Mouse (Mus musculus) forebrain, embryonic 11.5 days (tissue): ENCODE data around the gene Doc2a. TPM values are rescaled to one million over a fixed set of nuclear protein-coding genes. Genes with fewer than 3 reads are reported as not detected.

Source experiments
- ATAC-seq: fragments of 200-750 bp; cut with Nextera tagmentation; replicated peaks from 2 replicates; pipeline ENCODE4 v1.8.0; 2017; ENCODE audit warnings: moderate TSS enrichment; ENCODE audit not compliant: low FRiP score
- DNase-seq: peaks from one replicate; pipeline ENCODE4 v3.0.0-alpha.2; 2017; ENCODE audit warnings: low spot score
- H3K27ac ChIP-seq: fragments of 300-500 bp; sonication (generic); 2 replicates; pipeline ENCODE4 v1.5.1; 2014; ENCODE audit warnings: low read depth, low read length
- H3K27me3 ChIP-seq: fragments of 300-500 bp; sonication (generic); 2 replicates; pipeline ENCODE4 v1.6.1; 2014; ENCODE audit warnings: mild to moderate bottlenecking, low read length, mixed read lengths; ENCODE audit not compliant: control insufficient read depth, insufficient read depth
- H3K36me3 ChIP-seq: fragments of 300-500 bp; sonication (generic); 2 replicates; pipeline ENCODE4 v1.6.1; 2014; ENCODE audit warnings: mild to moderate bottlenecking, low read length, moderate library complexity, mixed read lengths; ENCODE audit not compliant: control insufficient read depth, insufficient read depth
- H3K4me1 ChIP-seq: fragments of 300-500 bp; sonication (generic); replicated peaks from 2 replicates; pipeline ENCODE4 v1.6.1; 2014; ENCODE audit warnings: low read length, mixed read lengths; ENCODE audit not compliant: control insufficient read depth, insufficient read depth
- H3K4me2 ChIP-seq: fragments of 300-500 bp; sonication (generic); 2 replicates; pipeline ENCODE4 v1.6.1; 2014; ENCODE audit warnings: low read depth, mild to moderate bottlenecking, low read length, moderate library complexity, mixed read lengths; ENCODE audit not compliant: severe bottlenecking
- H3K4me3 ChIP-seq: fragments of 300-500 bp; sonication (generic); 2 replicates; pipeline ENCODE4 v1.5.1; 2014; ENCODE audit warnings: low read depth, low read length
- H3K9ac ChIP-seq: fragments of 300-500 bp; sonication (generic); 2 replicates; pipeline ENCODE4 v1.6.1; 2014; ENCODE audit warnings: low read length
- H3K9me3 ChIP-seq: fragments of 300-500 bp; sonication (generic); 2 replicates; pipeline ENCODE4 v1.6.1; 2016; ENCODE audit warnings: low read length, mixed read lengths; ENCODE audit not compliant: control insufficient read depth
- WGBS: fragments of 180-500 bp; shearing (Covaris S2); extraction: QIAGEN DNeasy Blood & Tissue Kit; methylation state at CpG from one replicate; pipeline ENCODE4 v1.1.7; 2014; 5-methylcytosine and 5-hydroxymethylcytosine counted together
- polyA plus RNA-seq: library from polyadenylated mRNA; unstranded; fragments of >200 nt; fragmentation: Nextera tagmentation; extraction: Ambion mirVana; gene quantifications from 2 replicates; pipeline ENCODE4 v1.2.1, GENCODE M21; 2014

The Doc2a gene
- polyA plus RNA-seq, 1 experiment from 2014 or later = 11.2 TPM

GRCm38 (mm10) chr7:126851192-126851591, 4.0 kb downstream of the Doc2a start:
- ATAC-seq (no peak), DNase-seq (no peak)
- H3K4me1 ChIP-seq = peaks cover 16% of the 10 kb centered on the region
- peaks cover 7% of the 10 kb centered on the region; the same call in 1 of the 2 replicates for H3K27me3 ChIP-seq
- H3K9me3 ChIP-seq = no peaks in the 10 kb centered on the region
- no peak overlapping the region for H3K4me3 ChIP-seq
- H3K27ac ChIP-seq = no peak overlapping the region
- H3K36me3 ChIP-seq = peaks cover 5% of the 10 kb centered on the region
- WGBS = 27% methylated on average over 12 of the region's 12 CpGs
- no peak overlapping the region for H3K4me2 ChIP-seq
- H3K9ac ChIP-seq = peak overlapping the region; percentile 27; the same call in 1 of the 2 replicates

DNA sequence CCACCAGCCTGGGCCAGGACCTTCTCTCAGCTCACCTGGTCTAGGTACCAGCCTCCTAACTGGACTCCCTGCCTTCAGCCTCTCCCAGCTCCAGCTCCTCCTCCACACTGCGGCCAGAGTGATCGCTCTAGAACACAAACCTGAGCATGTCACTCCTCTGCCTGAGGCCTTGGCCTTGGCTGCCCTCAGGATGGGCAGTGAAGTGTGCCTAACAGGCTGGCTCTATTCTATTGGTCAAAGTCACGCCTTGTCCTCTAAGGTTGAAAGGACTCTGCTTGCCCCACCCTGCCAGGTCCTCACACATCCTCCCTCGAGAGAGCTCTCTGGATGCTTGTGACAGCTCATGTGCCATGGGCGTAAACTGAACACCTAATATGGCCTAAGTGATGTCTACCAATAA, 6.2 kb downstream of the Doc2a start:
- Histone ChIP-seq H3K9ac (no peak overlapping the region), H3K4me2 (no peak overlapping the region), H3K4me3 (no peak overlapping the region), H3K4me1 (peaks cover 10% of the 10 kb centered on the region; the same call in 1 of the 2 replicates), H3K36me3 (peaks cover 8% of the 10 kb centered on the region), H3K27ac (no peak overlapping the region), H3K27me3 (peaks cover 6% of the 10 kb centered on the region; the same call in 1 of the 2 replicates), H3K9me3 (no peaks in the 10 kb centered on the region)
- no peak for ATAC-seq
- 79% methylated on average over 5 of the region's 5 CpGs for WGBS
- DNase-seq = no peak

DNA sequence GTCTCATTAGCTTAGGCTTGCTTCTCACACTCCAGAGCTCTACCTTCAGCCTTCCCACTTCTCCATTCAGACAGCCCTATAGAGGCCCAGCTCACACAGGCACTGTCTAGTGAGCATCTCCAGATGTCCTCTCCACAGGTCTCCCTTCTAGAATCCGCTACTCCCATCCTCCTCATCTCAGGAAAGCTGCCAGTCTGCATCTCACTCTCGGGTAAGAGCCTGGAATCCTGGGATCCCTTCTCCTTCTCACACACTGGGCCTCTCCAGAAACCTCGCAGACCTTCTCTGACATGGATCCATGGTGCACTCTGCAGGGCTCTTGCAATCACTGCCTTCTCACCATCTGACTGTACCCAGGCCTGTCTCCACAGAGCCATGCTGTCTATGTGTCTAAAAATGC, 8.4 kb downstream of the Doc2a start:
- Histone ChIP-seq H3K4me2 (no peak overlapping the region), H3K9me3 (no peaks in the 10 kb centered on the region), H3K4me3 (no peak overlapping the region), H3K9ac (no peak overlapping the region; the same call in 1 of the 2 replicates), H3K27me3 (no peaks in the 10 kb centered on the region), H3K36me3 (peaks cover 11% of the 10 kb centered on the region), H3K27ac (no peak overlapping the region), H3K4me1 (peaks cover 7% of the 10 kb centered on the region; the same call in 1 of the 2 replicates)
- ATAC-seq (no peak), DNase-seq (no peak)
- 74% methylated on average over 3 of the region's 3 CpGs for WGBS

GRCm38 (mm10) chr7:126856741-126857420, 9.7 kb downstream of the Doc2a start:
- no peaks in the 10 kb centered on the region for H3K27me3 ChIP-seq
- 76% methylated on average over 9 of the region's 9 CpGs for WGBS
- no peaks in the 10 kb centered on the region for H3K9me3 ChIP-seq
- no peak overlapping the region for H3K4me2 ChIP-seq
- H3K9ac ChIP-seq = no peak overlapping the region
- H3K27ac ChIP-seq = no peak overlapping the region
- peaks cover 11% of the 10 kb centered on the region for H3K36me3 ChIP-seq
- DNase-seq = no peak
- no peak overlapping the region for H3K4me3 ChIP-seq
- H3K4me1 ChIP-seq = peaks cover 10% of the 10 kb centered on the region
- ATAC-seq = no peak

GRCm38 (mm10) chr7:126860987-126861386, 13.8 kb downstream of the Doc2a start:
- 76% methylated on average over 5 of the region's 5 CpGs for WGBS
- no peak for DNase-seq
- H3K27ac ChIP-seq = no peak overlapping the region

DNA sequence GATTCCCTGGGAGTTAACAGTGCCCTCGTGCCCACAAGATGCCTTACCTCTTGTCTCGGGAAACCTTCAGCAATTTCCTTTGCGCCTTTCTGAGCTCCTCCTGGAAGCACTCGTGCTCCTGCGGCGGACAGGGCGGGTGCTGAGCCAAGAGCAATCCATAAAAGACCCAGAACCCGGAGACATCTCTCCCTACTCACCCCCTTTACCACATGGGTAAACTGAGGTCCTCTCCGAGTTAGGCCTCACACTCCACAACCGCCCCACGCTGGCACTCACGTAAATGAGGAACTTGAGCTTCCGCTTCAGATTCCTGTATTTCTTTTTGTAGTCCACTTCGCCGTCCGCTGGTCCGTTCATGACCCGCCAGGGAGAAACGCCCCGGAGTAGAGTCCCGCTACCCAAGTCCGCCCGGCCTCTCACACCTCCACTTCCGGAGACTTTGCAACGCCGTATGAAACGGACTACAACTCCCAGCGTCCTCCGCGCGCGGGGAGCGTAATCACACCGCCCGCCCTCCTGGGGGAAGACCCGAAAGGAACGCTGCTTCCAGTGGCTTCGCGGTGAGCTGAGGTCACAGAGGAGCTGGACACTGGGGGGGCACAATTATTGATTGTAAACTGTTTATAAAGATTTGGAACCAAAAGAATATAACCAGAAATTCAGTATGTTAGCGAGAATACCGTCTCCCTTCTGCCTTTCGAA, 14.4 kb downstream of the Doc2a start, which contains the start of gene Hirip3:
Gene Hirip3, plus strand, starts transcription at position 544 of the 702 bp plus-strand sequence.
- Histone ChIP-seq H3K4me2 (peak within 1 kb of the TSS; percentile 72), H3K9ac (peak within 1 kb of the TSS; percentile 87), H3K27ac (peak within 1 kb of the TSS; percentile 84), H3K36me3 (peaks cover 18% of the 10 kb centered on the region; the same call in 1 of the 2 replicates), H3K27me3 (no peaks in the 10 kb centered on the region), H3K4me1 (peaks cover 20% of the 10 kb centered on the region), H3K4me3 (peak within 1 kb of the TSS; percentile 64), H3K9me3 (no peaks in the 10 kb centered on the region)
- peak; percentile 97 for DNase-seq
- peak; percentile 89 for ATAC-seq
- 5% methylated on average over 42 of the region's 42 CpGs for WGBS

More at GRCm38 (mm10) chr7:126860987-126861386, 13.8 kb downstream of the Doc2a start:
- no peaks in the 10 kb centered on the region for H3K9me3 ChIP-seq
- peaks cover 12% of the 10 kb centered on the region; the same call in 1 of the 2 replicates for H3K36me3 ChIP-seq
- peak overlapping the region; percentile 72 for H3K4me2 ChIP-seq
- H3K27me3 ChIP-seq = no peaks in the 10 kb centered on the region
- peak overlapping the region; percentile 87 for H3K9ac ChIP-seq
- no peak for ATAC-seq
- H3K4me1 ChIP-seq = peaks cover 20% of the 10 kb centered on the region
- peak overlapping the region; percentile 64 for H3K4me3 ChIP-seq

DNA sequence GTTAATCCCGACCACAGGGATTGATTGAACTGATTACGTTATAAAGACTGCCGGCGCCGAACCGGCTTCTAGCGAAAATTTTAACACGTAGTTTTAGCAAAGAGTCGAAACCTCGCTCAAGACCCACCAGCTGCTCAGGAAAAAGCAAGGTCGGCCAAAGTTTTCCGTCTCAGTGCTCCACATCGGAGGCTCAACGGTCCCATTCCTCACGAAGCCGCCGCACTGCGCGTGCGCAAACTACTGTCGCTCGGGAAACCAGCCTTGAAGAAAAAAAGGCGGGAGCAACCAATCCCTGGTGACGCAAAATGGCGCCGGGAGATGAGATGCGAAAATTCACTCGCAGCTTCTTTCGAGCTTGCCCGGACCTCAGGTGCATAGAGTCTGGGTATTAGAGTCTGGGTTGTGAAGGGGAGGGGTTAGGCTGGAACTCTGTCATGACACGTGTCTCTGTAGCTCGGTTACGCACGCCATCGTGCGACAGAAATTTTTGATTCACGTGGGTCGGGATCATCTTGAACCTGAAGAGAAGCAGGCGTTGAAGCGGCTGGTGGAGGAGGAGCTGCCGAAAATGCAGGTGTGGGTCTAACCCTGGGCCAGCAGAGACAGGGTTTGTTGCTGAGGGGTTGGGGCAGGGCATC, 15.1 kb downstream of the Doc2a start, which contains the start of gene Ino80e:
Gene Ino80e, minus strand, starts transcription at position 231 of the 638 bp plus-strand sequence.
- peak within 1 kb of the TSS; percentile 64 for H3K4me3 ChIP-seq
- DNase-seq = peak; percentile 96
- peak; percentile 76 for ATAC-seq
- no peaks in the 10 kb centered on the region for H3K9me3 ChIP-seq
- peaks cover 17% of the 10 kb centered on the region; the same call in 1 of the 2 replicates for H3K36me3 ChIP-seq
- H3K27ac ChIP-seq = peak within 1 kb of the TSS; percentile 84
- H3K4me1 ChIP-seq = peaks cover 20% of the 10 kb centered on the region
- WGBS = under 1% methylated on average over 41 of the region's 41 CpGs
- peak within 1 kb of the TSS; percentile 87 for H3K9ac ChIP-seq
- peak within 1 kb of the TSS; percentile 72 for H3K4me2 ChIP-seq
- H3K27me3 ChIP-seq = no peaks in the 10 kb centered on the region

DNA sequence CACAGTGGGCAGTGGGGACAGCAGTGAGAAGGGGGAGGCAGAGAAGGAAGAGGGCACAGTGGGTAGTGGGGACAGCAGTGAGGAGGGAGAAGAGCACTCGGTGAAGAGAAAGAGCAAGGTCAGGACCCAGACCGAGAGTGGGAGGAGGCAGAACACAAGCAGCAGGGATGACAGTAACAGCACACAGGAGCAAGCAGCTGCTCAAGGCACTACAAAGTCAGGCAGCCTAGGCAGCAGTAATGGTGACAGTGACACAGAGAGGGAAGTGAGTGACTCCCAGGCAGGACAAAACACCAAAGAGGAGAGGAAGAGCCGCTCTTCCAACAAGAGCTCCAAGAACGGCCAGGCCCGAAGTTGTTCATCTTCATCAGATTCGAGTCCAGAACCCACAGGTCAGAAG, 16.6 kb downstream of the Doc2a start:
- 71% methylated on average over 6 of the region's 6 CpGs for WGBS
- Histone ChIP-seq H3K4me3 (peak overlapping the region; percentile 64), H3K4me1 (peaks cover 20% of the 10 kb centered on the region), H3K36me3 (peaks cover 17% of the 10 kb centered on the region; the same call in 1 of the 2 replicates), H3K27ac (0 out of 2 replicates have a peak overlapping the region, but pooled peaks have one; percentile 7), H3K9ac (peak overlapping the region; percentile 87), H3K27me3 (no peaks in the 10 kb centered on the region), H3K4me2 (peak overlapping the region; percentile 72), H3K9me3 (no peaks in the 10 kb centered on the region)
- ATAC-seq (no peak), DNase-seq (no peak)
